Mouse (Mus musculus) cerebellum, adult 8-10 months (tissue): ENCODE measurements around the gene Sept7.
"Not testable (repeated sequence)": the region's sequence is repeated elsewhere in the genome, so short reads cannot be mapped to it uniquely, and the experiment has no call there.

ENCODE experiments used
- DNase-seq: peaks from one replicate; pipeline ENCODE4 v3.0.0; 2022

The Sept7 gene

GRCm38 (mm10) chr9:25260979-25261378 lies 8.7 kb downstream of the Sept7 start:
- DNase-seq = no peak

- no peak for DNase-seq
These were observed 9.8 kb downstream of the Sept7 start for GRCm38 (mm10) chr9:25262087-25262486.

GRCm38 (mm10) chr9:25265795-25266194 lies 13.6 kb downstream of the Sept7 start:
- DNase-seq = no peak

GRCm38 (mm10) chr9:25267133-25267532 lies 14.9 kb downstream of the Sept7 start:
- no peak for DNase-seq

- no peak for DNase-seq
These were observed 15.3 kb downstream of the Sept7 start for GRCm38 (mm10) chr9:25267574-25267973.

GRCm38 (mm10) chr9:25271902-25272301 lies 19.7 kb downstream of the Sept7 start:
- no peak for DNase-seq

- DNase-seq = no peak
These were observed 37.6 kb downstream of the Sept7 start for GRCm38 (mm10) chr9:25289796-25290195.

- DNase-seq = peak; percentile 36
These were observed 57.4 kb downstream of the Sept7 start for GRCm38 (mm10) chr9:25309505-25310182.

GRCm38 (mm10) chr9:25314304-25314703 lies 62.1 kb downstream of the Sept7 start:
- no peak for DNase-seq

GRCm38 (mm10) chr9:25317827-25318505 lies 65.7 kb downstream of the Sept7 start:
- DNase-seq = peak; percentile 18

GRCm38 (mm10) chr9:25319676-25320075 lies 67.4 kb downstream of the Sept7 start:
- not testable (repeated sequence) for DNase-seq

GRCm38 (mm10) chr9:25327727-25328370 lies 75.6 kb downstream of the Sept7 start:
- no peak for DNase-seq

- DNase-seq = no peak
These were observed 76.9 kb downstream of the Sept7 start for GRCm38 (mm10) chr9:25328946-25329723.

GRCm38 (mm10) chr9:25337436-25338198 lies 85.4 kb downstream of the Sept7 start:
- no peak for DNase-seq

GRCm38 (mm10) chr9:25340412-25340811 lies 88.2 kb downstream of the Sept7 start:
- no peak for DNase-seq

GRCm38 (mm10) chr9:25353775-25354174 lies 101.5 kb downstream of the Sept7 start:
- DNase-seq = no peak

GRCm38 (mm10) chr9:25355806-25356205 lies 103.6 kb downstream of the Sept7 start:
- peak; percentile 74 for DNase-seq

- no peak for DNase-seq
These were observed 105.3 kb downstream of the Sept7 start for GRCm38 (mm10) chr9:25357589-25357988.

- no peak for DNase-seq
These were observed 105.8 kb downstream of the Sept7 start for GRCm38 (mm10) chr9:25358018-25358417.
